Mouse (Mus musculus): ENCODE results near the gene Fbxw27. TPM values are rescaled to one million over a fixed set of nuclear protein-coding genes. Genes with fewer than 3 reads are reported as not detected.
"Not testable (repeated sequence)": the region's sequence is repeated elsewhere in the genome, so short reads cannot be mapped to it uniquely, and the experiment has no call there.

The Fbxw27 gene
- polyA plus RNA-seq (2014; fragmentation: Nextera tagmentation; extraction: Ambion mirVana): not detected in 2 replicates

DNA sequence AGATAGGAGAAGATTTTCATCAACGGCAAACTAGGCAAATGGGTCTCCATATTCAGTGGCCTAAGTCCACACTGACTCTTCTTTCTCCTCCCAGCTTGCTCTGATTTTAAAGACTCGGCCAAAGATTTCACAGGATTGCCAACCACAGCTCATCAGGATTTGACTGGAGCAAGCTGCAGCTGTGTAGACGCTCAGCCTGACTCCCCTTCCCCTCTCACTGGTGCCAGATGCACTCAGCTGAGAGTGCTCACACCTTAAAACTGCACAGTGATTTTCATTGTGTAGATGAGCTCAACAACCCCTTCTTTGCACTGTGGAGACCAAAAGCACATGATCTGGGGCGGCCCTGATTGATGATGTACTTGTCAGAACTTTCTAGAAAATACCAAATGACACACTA lies at the start of gene Fbxw27:
TSS of gene Fbxw27 (minus strand) at position 101 of the 400 bp plus-strand sequence.
- not testable (repeated sequence) for H3K4me2 ChIP-seq (ENCODE audit: low read depth); H3K36me3 ChIP-seq (ENCODE audit: control insufficient read depth, insufficient read depth, low read length); H3K4me1 ChIP-seq (ENCODE audit: control insufficient read depth, insufficient read depth, low read length); H3K9me3 ChIP-seq (ENCODE audit: control insufficient read depth, low read length); H3K4me3 ChIP-seq (ENCODE audit: low read depth, low read length); H3K27me3 ChIP-seq (ENCODE audit: control insufficient read depth, insufficient read depth, low read length); H3K27ac ChIP-seq (ENCODE audit: low read depth, low read length); ATAC-seq (ENCODE audit: insufficient read depth, low FRiP score, low TSS enrichment); DNase-seq (ENCODE audit: low spot score); H3K9ac ChIP-seq (ENCODE audit: low read length)
- WGBS: 81% methylated on average over 4 of the region's 4 CpGs

DNA sequence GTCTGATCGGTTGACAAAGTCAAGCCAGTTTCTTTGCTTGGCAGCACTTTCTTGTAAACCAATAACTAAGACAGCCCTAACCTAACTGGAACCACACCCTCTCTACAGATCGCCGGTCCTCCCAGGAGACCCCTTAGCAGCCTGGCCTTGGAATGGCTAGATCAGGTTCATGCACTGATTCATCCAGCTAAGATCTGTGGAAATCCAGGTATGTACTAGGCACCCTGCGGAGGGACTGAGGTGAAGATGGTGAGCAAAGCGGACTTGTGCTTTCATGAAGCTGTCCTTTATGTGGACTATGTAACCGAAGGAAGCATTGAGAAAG lies 42.6 kb upstream of the Fbxw27 start:
- Histone ChIP-seq H3K9me3 (ENCODE audit: control insufficient read depth, low read length) (no peaks in the 10 kb centered on the region), H3K9ac (ENCODE audit: low read length) (peak overlapping the region; percentile 27), H3K4me3 (ENCODE audit: low read depth, low read length) (peak overlapping the region; percentile 56), H3K4me1 (ENCODE audit: control insufficient read depth, insufficient read depth, low read length) (no peaks in the 10 kb centered on the region), H3K4me2 (ENCODE audit: low read depth) (peak overlapping the region; percentile 73), H3K27ac (ENCODE audit: low read depth, low read length) (no peak overlapping the region), H3K36me3 (ENCODE audit: control insufficient read depth, insufficient read depth, low read length) (no peaks in the 10 kb centered on the region), H3K27me3 (ENCODE audit: control insufficient read depth, insufficient read depth, low read length) (no peaks in the 10 kb centered on the region)
- no peak for DNase-seq (ENCODE audit: low spot score)
- WGBS: 17% methylated on average over 6 of the region's 6 CpGs
- peak; percentile 49 for ATAC-seq (ENCODE audit: insufficient read depth, low FRiP score, low TSS enrichment)

DNA sequence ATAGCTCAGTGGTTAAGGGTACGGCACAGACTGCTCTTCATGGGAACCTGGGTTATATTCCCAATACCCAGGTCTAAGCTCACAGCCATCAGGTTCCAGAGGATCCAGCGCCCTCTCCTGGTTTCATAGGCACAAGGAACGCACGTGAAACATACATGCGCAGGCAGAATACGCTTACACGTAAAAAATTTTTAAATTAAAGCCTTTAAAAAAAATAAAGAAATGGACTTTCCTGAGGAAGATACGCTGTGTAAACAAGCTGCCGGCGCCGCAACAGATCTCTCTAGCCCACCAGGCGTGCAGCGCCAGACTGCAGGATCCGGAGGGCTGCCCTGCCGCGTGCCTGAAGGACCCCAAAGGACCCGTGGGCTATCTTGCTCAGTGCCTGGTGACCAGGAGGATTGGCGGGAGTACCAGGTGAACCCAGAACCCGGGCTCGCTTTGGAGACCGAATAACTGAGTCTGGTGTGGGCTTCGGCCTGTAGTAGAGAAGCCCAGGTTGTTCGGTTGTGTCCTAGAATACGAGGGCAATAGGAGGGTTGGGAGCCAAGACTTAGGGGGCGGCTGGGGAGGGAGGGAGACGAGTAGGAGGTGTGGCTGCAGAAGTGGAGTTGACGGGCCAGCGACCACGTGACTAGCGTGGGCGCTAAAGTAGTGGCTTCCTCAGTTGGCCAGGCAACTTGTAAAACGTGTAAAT lies 42.1 kb upstream of the Fbxw27 start, which contains the start of gene Nme6:
TSS of gene Nme6 (plus strand) at position 359 of the 697 bp plus-strand sequence.
- Histone ChIP-seq H3K4me1 (ENCODE audit: control insufficient read depth, insufficient read depth, low read length) (no peaks in the 10 kb centered on the region), H3K27me3 (ENCODE audit: control insufficient read depth, insufficient read depth, low read length) (no peaks in the 10 kb centered on the region), H3K4me3 (ENCODE audit: low read depth, low read length) (peak within 1 kb of the TSS; percentile 56), H3K27ac (ENCODE audit: low read depth, low read length) (no peak within 1 kb of the TSS), H3K4me2 (ENCODE audit: low read depth) (peak within 1 kb of the TSS; percentile 73), H3K9ac (ENCODE audit: low read length) (peak within 1 kb of the TSS; percentile 27), H3K36me3 (ENCODE audit: control insufficient read depth, insufficient read depth, low read length) (no peaks in the 10 kb centered on the region), H3K9me3 (ENCODE audit: control insufficient read depth, low read length) (no peaks in the 10 kb centered on the region)
- DNase-seq (ENCODE audit: low spot score) (peak; percentile 94), ATAC-seq (ENCODE audit: insufficient read depth, low FRiP score, low TSS enrichment) (peak; percentile 94)
- under 1% methylated on average over 32 of the region's 32 CpGs for WGBS

DNA sequence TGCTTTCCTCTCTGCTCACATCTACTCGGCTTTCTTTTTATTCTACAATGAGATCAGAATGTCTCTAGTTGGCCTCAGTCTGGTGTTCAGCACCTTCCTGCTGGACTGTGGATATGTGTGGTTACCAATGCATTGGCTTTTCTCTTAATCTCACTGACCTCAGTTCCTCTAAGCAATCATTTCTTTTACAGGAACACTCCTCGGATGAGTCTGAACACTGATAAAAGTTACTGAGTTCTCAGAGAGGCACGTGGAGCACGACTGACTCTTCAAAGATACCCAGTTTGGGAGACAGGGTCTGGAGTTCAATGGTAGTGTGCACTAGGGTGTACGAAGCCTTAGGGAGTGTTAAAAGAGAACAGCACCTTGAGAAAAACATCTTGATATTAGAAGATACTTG lies 35.7 kb upstream of the Fbxw27 start:
- no peaks in the 10 kb centered on the region for H3K27me3 ChIP-seq (ENCODE audit: control insufficient read depth, insufficient read depth, low read length)
- WGBS: 74% methylated on average over 5 of the region's 5 CpGs
- H3K9me3 ChIP-seq (ENCODE audit: control insufficient read depth, low read length): no peaks in the 10 kb centered on the region
- no peak overlapping the region for H3K4me2 ChIP-seq (ENCODE audit: low read depth)
- no peak overlapping the region for H3K4me3 ChIP-seq (ENCODE audit: low read depth, low read length)
- DNase-seq (ENCODE audit: low spot score) (no peak), ATAC-seq (ENCODE audit: insufficient read depth, low FRiP score, low TSS enrichment) (no peak)
- no peaks in the 10 kb centered on the region for H3K36me3 ChIP-seq (ENCODE audit: control insufficient read depth, insufficient read depth, low read length)
- no peaks in the 10 kb centered on the region for H3K4me1 ChIP-seq (ENCODE audit: control insufficient read depth, insufficient read depth, low read length)
- no peak overlapping the region for H3K9ac ChIP-seq (ENCODE audit: low read length)
- H3K27ac ChIP-seq (ENCODE audit: low read depth, low read length): no peak overlapping the region

- DNase-seq (ENCODE audit: low spot score) (no peak), ATAC-seq (ENCODE audit: insufficient read depth, low FRiP score, low TSS enrichment) (no peak)
- no peaks in the 10 kb centered on the region for H3K9me3 ChIP-seq (ENCODE audit: control insufficient read depth, low read length)
- H3K27ac ChIP-seq (ENCODE audit: low read depth, low read length): no peak overlapping the region
- no peaks in the 10 kb centered on the region for H3K4me1 ChIP-seq (ENCODE audit: control insufficient read depth, insufficient read depth, low read length)
- no peaks in the 10 kb centered on the region for H3K27me3 ChIP-seq (ENCODE audit: control insufficient read depth, insufficient read depth, low read length)
- no peaks in the 10 kb centered on the region for H3K36me3 ChIP-seq (ENCODE audit: control insufficient read depth, insufficient read depth, low read length)
- H3K9ac ChIP-seq (ENCODE audit: low read length): no peak overlapping the region
- H3K4me2 ChIP-seq (ENCODE audit: low read depth): no peak overlapping the region
- H3K4me3 ChIP-seq (ENCODE audit: low read depth, low read length): no peak overlapping the region
- 71% methylated on average over 4 of the region's 4 CpGs for WGBS
Observed at GRCm38 (mm10) chr9:109825739-109826138, 35.3 kb upstream of the Fbxw27 start.

DNA sequence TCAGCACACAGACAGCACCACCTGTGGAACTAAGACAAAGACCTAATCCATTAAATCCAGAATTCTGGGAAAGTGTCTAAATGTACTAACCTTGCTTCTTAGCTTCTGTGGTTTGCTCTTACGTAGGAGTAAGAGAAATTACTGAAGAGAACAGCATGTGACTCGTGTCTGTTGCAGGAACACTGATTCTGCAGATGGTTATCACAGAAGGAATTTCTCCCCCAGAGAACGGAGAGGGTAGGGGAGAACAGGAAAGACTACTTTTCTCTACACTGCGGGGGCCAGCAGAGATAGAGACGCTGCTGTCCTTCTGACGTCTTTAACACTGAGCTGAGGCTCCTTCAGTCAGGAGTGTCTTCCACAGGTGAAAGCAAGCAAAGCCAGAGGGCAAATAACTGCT lies 25.9 kb upstream of the Fbxw27 start:
- Histone ChIP-seq H3K27me3 (ENCODE audit: control insufficient read depth, insufficient read depth, low read length) (no peaks in the 10 kb centered on the region), H3K4me2 (ENCODE audit: low read depth) (no peak overlapping the region), H3K4me3 (ENCODE audit: low read depth, low read length) (no peak overlapping the region), H3K9me3 (ENCODE audit: control insufficient read depth, low read length) (no peaks in the 10 kb centered on the region), H3K27ac (ENCODE audit: low read depth, low read length) (no peak overlapping the region), H3K9ac (ENCODE audit: low read length) (no peak overlapping the region), H3K4me1 (ENCODE audit: control insufficient read depth, insufficient read depth, low read length) (no peaks in the 10 kb centered on the region), H3K36me3 (ENCODE audit: control insufficient read depth, insufficient read depth, low read length) (no peaks in the 10 kb centered on the region)
- no peak for DNase-seq (ENCODE audit: low spot score)
- 70% methylated on average over 6 of the region's 6 CpGs for WGBS
- ATAC-seq (ENCODE audit: insufficient read depth, low FRiP score, low TSS enrichment): no peak

DNA sequence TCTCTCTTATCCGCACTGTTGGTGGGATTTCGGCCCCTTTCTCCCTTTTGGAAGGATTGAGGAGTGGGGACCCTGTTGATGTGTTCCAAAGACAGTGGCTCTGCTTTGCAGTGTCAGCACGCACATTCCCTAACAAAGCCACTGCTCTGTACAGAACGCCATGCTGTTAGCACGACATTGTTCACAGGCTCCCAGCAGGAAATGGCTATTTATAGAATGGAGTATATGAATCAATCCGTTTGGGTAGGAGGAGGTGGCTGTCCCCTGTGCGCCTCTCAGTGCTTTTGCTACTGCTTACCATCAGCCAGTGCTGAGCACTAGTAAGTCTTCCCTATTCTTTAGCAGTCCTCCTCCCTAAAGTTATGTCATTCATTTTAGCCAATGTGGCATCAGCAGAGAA lies 23.0 kb upstream of the Fbxw27 start:
- Histone ChIP-seq H3K27ac (ENCODE audit: low read depth, low read length) (no peak overlapping the region), H3K4me2 (ENCODE audit: low read depth) (no peak overlapping the region), H3K4me1 (ENCODE audit: control insufficient read depth, insufficient read depth, low read length) (no peaks in the 10 kb centered on the region), H3K4me3 (ENCODE audit: low read depth, low read length) (no peak overlapping the region), H3K9ac (ENCODE audit: low read length) (no peak overlapping the region), H3K27me3 (ENCODE audit: control insufficient read depth, insufficient read depth, low read length) (no peaks in the 10 kb centered on the region), H3K9me3 (ENCODE audit: control insufficient read depth, low read length) (no peaks in the 10 kb centered on the region), H3K36me3 (ENCODE audit: control insufficient read depth, insufficient read depth, low read length) (no peaks in the 10 kb centered on the region)
- ATAC-seq (ENCODE audit: insufficient read depth, low FRiP score, low TSS enrichment) (peak; percentile 68), DNase-seq (ENCODE audit: low spot score) (peak; percentile 15)
- WGBS: 47% methylated on average over 7 of the region's 7 CpGs

DNA sequence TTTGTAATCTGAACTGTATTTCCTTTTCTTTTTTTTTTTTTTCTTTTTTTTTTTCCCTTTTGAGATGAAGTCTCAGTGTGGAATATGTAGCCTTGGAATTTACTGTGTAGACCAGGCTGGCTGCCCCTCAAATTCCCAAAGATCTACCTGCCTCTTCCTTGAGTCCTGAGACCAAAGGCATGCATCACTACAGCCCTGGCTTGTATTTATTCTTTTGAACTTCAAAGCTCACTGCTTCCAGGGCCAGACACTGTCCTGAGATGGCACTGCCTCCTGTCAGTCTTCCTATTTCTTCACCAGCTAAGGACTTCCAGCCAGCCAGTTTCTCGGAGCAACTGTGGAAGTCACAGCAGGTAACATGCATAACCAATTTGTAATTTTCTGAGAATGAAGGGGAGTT lies 21.5 kb upstream of the Fbxw27 start, which contains the start of gene Spink8:
TSS of gene Spink8 (plus strand) at position 301 of the 400 bp plus-strand sequence.
- Histone ChIP-seq H3K36me3 (ENCODE audit: control insufficient read depth, insufficient read depth, low read length) (no peaks in the 10 kb centered on the region), H3K4me2 (ENCODE audit: low read depth) (no peak within 1 kb of the TSS), H3K9me3 (ENCODE audit: control insufficient read depth, low read length) (no peaks in the 10 kb centered on the region), H3K9ac (ENCODE audit: low read length) (no peak within 1 kb of the TSS), H3K4me3 (ENCODE audit: low read depth, low read length) (no peak within 1 kb of the TSS), H3K4me1 (ENCODE audit: control insufficient read depth, insufficient read depth, low read length) (no peaks in the 10 kb centered on the region), H3K27ac (ENCODE audit: low read depth, low read length) (no peak within 1 kb of the TSS), H3K27me3 (ENCODE audit: control insufficient read depth, insufficient read depth, low read length) (no peaks in the 10 kb centered on the region)
- DNase-seq (ENCODE audit: low spot score) (no peak), ATAC-seq (ENCODE audit: insufficient read depth, low FRiP score, low TSS enrichment) (no peak)
- 57% methylated on average over 1 of the region's 1 CpGs for WGBS

GRCm38 (mm10) chr9:109807898-109808297 lies 17.4 kb upstream of the Fbxw27 start:
- no peak overlapping the region for H3K4me3 ChIP-seq (ENCODE audit: low read depth, low read length)
- DNase-seq (ENCODE audit: low spot score) (no peak), ATAC-seq (ENCODE audit: insufficient read depth, low FRiP score, low TSS enrichment) (no peak)
- H3K27me3 ChIP-seq (ENCODE audit: control insufficient read depth, insufficient read depth, low read length): no peaks in the 10 kb centered on the region
- H3K36me3 ChIP-seq (ENCODE audit: control insufficient read depth, insufficient read depth, low read length): no peaks in the 10 kb centered on the region
- no peak overlapping the region for H3K4me2 ChIP-seq (ENCODE audit: low read depth)
- no peak overlapping the region for H3K27ac ChIP-seq (ENCODE audit: low read depth, low read length)
- 59% methylated on average over 3 of the region's 3 CpGs for WGBS
- H3K9me3 ChIP-seq (ENCODE audit: control insufficient read depth, low read length): no peaks in the 10 kb centered on the region
- no peaks in the 10 kb centered on the region for H3K4me1 ChIP-seq (ENCODE audit: control insufficient read depth, insufficient read depth, low read length)
- no peak overlapping the region for H3K9ac ChIP-seq (ENCODE audit: low read length)

All from neural tube, embryonic 11.5 days (tissue).